Comparison of ENCODE assay signal across 8 mouse cellular contexts in the genomic region with DNA sequence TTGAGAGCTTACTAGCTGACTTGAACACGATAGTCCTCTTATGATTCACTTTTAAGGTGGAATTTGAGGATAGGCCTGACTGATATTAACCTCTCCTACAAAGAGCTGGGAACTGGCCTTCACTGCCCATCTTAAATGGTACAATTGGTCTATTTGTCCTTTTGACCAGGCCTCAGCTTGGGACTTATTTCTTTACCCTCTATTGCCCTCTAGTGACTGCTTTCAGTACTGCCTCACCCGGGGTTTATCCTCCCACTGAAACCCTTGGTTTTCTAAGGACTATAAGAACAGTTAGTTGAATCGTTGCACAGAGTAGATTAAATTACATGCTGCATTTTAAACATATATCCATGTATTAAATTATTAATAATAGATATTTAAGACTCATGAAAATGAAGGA. TPM values are rescaled to one million over a fixed set of nuclear protein-coding genes. Genes with fewer than 3 reads are reported as not detected.
DNase-seq lines count a peak whose midpoint lies in the region; ATAC-seq lines count a peak whose summit lies in the region.

No protein-coding gene starts in this region.

- H3K4me2 ChIP-seq in forebrain, embryonic 14.5 days (ENCODE audit: low read length) = no peak overlapping the region
- H3K4me2 ChIP-seq in hindbrain, embryonic 13.5 days = no peak overlapping the region

- H3K27me3 ChIP-seq in forebrain, embryonic 14.5 days (replicated peaks; ENCODE audit: control insufficient read depth, insufficient read depth, low read length) = no peaks in the 10 kb centered on the region
- H3K27me3 ChIP-seq in hindbrain, embryonic 13.5 days = no peaks in the 10 kb centered on the region

- no peak overlapping the region for H3K27ac ChIP-seq in forebrain, embryonic 14.5 days (ENCODE audit: low read depth, low read length)
- no peak overlapping the region for H3K27ac ChIP-seq in hindbrain, embryonic 13.5 days

- no peaks in the 10 kb centered on the region for H3K4me1 ChIP-seq in forebrain, embryonic 14.5 days (ENCODE audit: control insufficient read depth, insufficient read depth, low read length)
- H3K4me1 ChIP-seq in hindbrain, embryonic 13.5 days (replicated peaks) = no peaks in the 10 kb centered on the region

- DNase-seq in MN1 (ENCODE audit: low spot score) = peak; percentile 70
- DNase-seq in c-Kit-positive CD71-positive TER-119-positive erythroid progenitor cells, embryonic 14.5 days (ENCODE audit: low spot score) = peak; percentile 20
- DNase-seq in forebrain, embryonic 14.5 days (ENCODE audit: low spot score) = peak; percentile 77
- peak; percentile 38 to 81 for DNase-seq in layer of hippocampus, adult 8-10 months (ENCODE audit: low spot score in 2 of 2)
- DNase-seq in lung, postnatal 10 days = peak; percentile 86
- DNase-seq in right cerebral cortex, postnatal 10 days (ENCODE audit: low spot score in 2 of 2) = peak; percentile 42 to 60
- DNase-seq in yolk sac, embryonic 10.5 days (ENCODE audit: low spot score) = peak; percentile 38

- H3K36me3 ChIP-seq in forebrain, embryonic 14.5 days (ENCODE audit: control insufficient read depth, insufficient read depth, low read length) = no peaks in the 10 kb centered on the region
- no peaks in the 10 kb centered on the region for H3K36me3 ChIP-seq in hindbrain, embryonic 13.5 days

- WGBS in forebrain, embryonic 14.5 days = 23% methylated on average over 3 of the region's 3 CpGs
- 25% methylated on average over 3 of the region's 3 CpGs for WGBS in hindbrain, embryonic 13.5 days

- H3K9ac ChIP-seq in forebrain, embryonic 14.5 days (ENCODE audit: low read length) = no peak overlapping the region
- H3K9ac ChIP-seq in hindbrain, embryonic 13.5 days = no peak overlapping the region

- no peaks in the 10 kb centered on the region for H3K9me3 ChIP-seq in forebrain, embryonic 14.5 days (replicated peaks; ENCODE audit: control insufficient read depth, low read length)
- no peaks in the 10 kb centered on the region for H3K9me3 ChIP-seq in hindbrain, embryonic 13.5 days

- ATAC-seq in forebrain, embryonic 14.5 days = peak; percentile 70; the same call in 1 of the 2 replicates
- peak; percentile 36; the same call in 1 of the 2 replicates for ATAC-seq in hindbrain, embryonic 13.5 days (ENCODE audit: low FRiP score)

- no peak overlapping the region for H3K4me3 ChIP-seq in forebrain, embryonic 14.5 days (ENCODE audit: low read depth, low read length)
- no peak overlapping the region for H3K4me3 ChIP-seq in hindbrain, embryonic 13.5 days

RNA-seq across cellular contexts. Expression of a gene that starts 39.4 kb away (rescaled TPM):
- polyA plus RNA-seq in forebrain, embryonic 14.5 days (2014; fragmentation: Nextera tagmentation; extraction: Ambion mirVana) = 0.11 and 0.14 TPM in 2 replicates
- 0.22 and 0.45 TPM in 2 replicates for polyA plus RNA-seq in hindbrain, embryonic 13.5 days (2015; fragmentation: Nextera tagmentation; extraction: Ambion mirVana)
- total RNA-seq in layer of hippocampus, adult 8-10 months (2022) = 1 to 10 TPM; 3.0 to 3.6 (median 3.3) TPM

Comparison
In these comparisons a context has a peak if more than half of its experiments do, and no peak if none do; other contexts are left out.
1. DNase-seq: peak in every context shown above with its lines; median percentile 86 in lung, postnatal 10 days; 77 in forebrain, embryonic 14.5 days; 70 in MN1; 60 in layer of hippocampus, adult 8-10 months; 51 in right cerebral cortex, postnatal 10 days; 38 in yolk sac, embryonic 10.5 days; 20 in c-Kit-positive CD71-positive TER-119-positive erythroid progenitor cells, embryonic 14.5 days.